Mouse (Mus musculus) heart, postnatal 0 days (tissue): ENCODE data around the gene Oas1g. TPM values are rescaled to one million over a fixed set of nuclear protein-coding genes. Genes with fewer than 3 reads are reported as not detected.
"Not testable (repeated sequence)": the region's sequence is repeated elsewhere in the genome, so short reads cannot be mapped to it uniquely, and the experiment has no call there.

ENCODE experiments used
- ATAC-seq: fragments of 200-750 bp; cut with Nextera tagmentation; 2 replicates; pipeline ENCODE4 v1.8.0; 2017; ENCODE audit warnings: low read depth, moderate number of reproducible peaks, moderate library complexity; ENCODE audit not compliant: insufficient read depth
- DNase-seq: peaks from one replicate; pipeline ENCODE4 v3.0.0-alpha.2; 2016; ENCODE audit warnings: low spot score
- H3K27ac ChIP-seq: fragments of 300-500 bp; sonication (generic); 2 replicates; pipeline ENCODE4 v1.5.1; 2014; ENCODE audit warnings: low read depth, mild to moderate bottlenecking
- H3K27me3 ChIP-seq: fragments of 300-500 bp; sonication (generic); 2 replicates; pipeline ENCODE4 v1.6.1; 2014; ENCODE audit warnings: low read length, mixed read lengths; ENCODE audit not compliant: control insufficient read depth, insufficient read depth
- H3K36me3 ChIP-seq: fragments of 300-500 bp; sonication (generic); replicated peaks from 2 replicates; pipeline ENCODE4 v1.6.1; 2014; ENCODE audit warnings: low read length, mixed read lengths; ENCODE audit not compliant: control insufficient read depth, insufficient read depth
- H3K4me1 ChIP-seq: fragments of 300-500 bp; sonication (generic); 2 replicates; pipeline ENCODE4 v1.6.1; 2014; ENCODE audit warnings: antibody characterized with exemption; ENCODE audit not compliant: control insufficient read depth, insufficient read depth
- H3K4me2 ChIP-seq: fragments of 300-500 bp; sonication (generic); 2 replicates; pipeline ENCODE4 v1.6.1; 2014; ENCODE audit warnings: low read depth, mild to moderate bottlenecking, low read length, moderate library complexity
- H3K4me3 ChIP-seq: fragments of 300-500 bp; sonication (generic); 2 replicates; pipeline ENCODE4 v1.5.1; 2014; ENCODE audit warnings: low read depth, low read length
- H3K9ac ChIP-seq: fragments of 300-500 bp; sonication (generic); replicated peaks from 2 replicates; pipeline ENCODE4 v1.6.1; 2014; ENCODE audit warnings: low read depth, low read length, mixed read lengths
- H3K9me3 ChIP-seq: fragments of 300-500 bp; sonication (generic); replicated peaks from 2 replicates; pipeline ENCODE4 v1.6.1; 2016; ENCODE audit warnings: low read length; ENCODE audit not compliant: control insufficient read depth
- CTCF ChIP-seq: IDR thresholded peaks from 2 replicates; pipeline ENCODE4 v1.5.1; 2016; ENCODE audit warnings: antibody characterized with exemption, control low read depth, low read depth
- EP300 ChIP-seq: IDR thresholded peaks from 2 replicates; pipeline ENCODE4 v1.6.1; 2016; ENCODE audit warnings: antibody characterized with exemption, low read depth
- WGBS: fragments of 180-500 bp; shearing (Covaris S2); extraction: QIAGEN DNeasy Blood & Tissue Kit; methylation state at CpG from one replicate; pipeline ENCODE4 v1.1.7; 2014; 5-methylcytosine and 5-hydroxymethylcytosine counted together
- polyA plus RNA-seq: library from polyadenylated mRNA; unstranded; fragments of >200 nt; fragmentation: Nextera tagmentation; extraction: Ambion mirVana; gene quantifications from 2 replicates; pipeline ENCODE4 v1.2.1, GENCODE M21; 2015
- total RNA-seq: library from RNA; depleted of rRNA; stranded (reverse); fragments of >200 nt; gene quantifications from 2 replicates; pipeline ENCODE4 v1.2.3, GENCODE M21; 2014; ENCODE audit warnings: low replicate concordance

The Oas1g gene
- total and polyA plus RNA-seq, 2 experiments from 2014 or later, result 0.52 to 4.5 TPM

- ATAC-seq, result no peak
- H3K4me1 ChIP-seq, result no peaks in the 10 kb centered on the region
- H3K4me2 ChIP-seq, result no peak overlapping the region
- no peak for TF ChIP-seq EP300
- DNase-seq, result no peak
- H3K36me3 ChIP-seq, result no peaks in the 10 kb centered on the region
- H3K27ac ChIP-seq, result no peak overlapping the region
- no peak overlapping the region for H3K9ac ChIP-seq
- H3K27me3 ChIP-seq, result no peaks in the 10 kb centered on the region
- WGBS, result 65% methylated on average over 2 of the region's 2 CpGs
- H3K4me3 ChIP-seq, result no peak overlapping the region
- no peaks in the 10 kb centered on the region for H3K9me3 ChIP-seq
Observed at GRCm38 (mm10) chr5:120892243-120892660, 4.8 kb upstream of the Oas1g start.

- H3K9me3 ChIP-seq, H3K4me2 ChIP-seq, H3K4me1 ChIP-seq, H3K27ac ChIP-seq, DNase-seq, H3K4me3 ChIP-seq, H3K27me3 ChIP-seq, ATAC-seq, H3K9ac ChIP-seq, H3K36me3 ChIP-seq: not testable (repeated sequence)
- WGBS, result 65% methylated on average over 2 of the region's 2 CpGs
Observed at GRCm38 (mm10) chr5:120891566-120892242, 4.3 kb upstream of the Oas1g start.

GRCm38 (mm10) chr5:120890991-120891390, 3.6 kb upstream of the Oas1g start:
- Histone ChIP-seq H3K4me2 (no peak overlapping the region), H3K4me1 (no peaks in the 10 kb centered on the region), H3K4me3 (no peak overlapping the region), H3K9ac (no peak overlapping the region), H3K9me3 (no peaks in the 10 kb centered on the region), H3K27me3 (no peaks in the 10 kb centered on the region), H3K36me3 (no peaks in the 10 kb centered on the region), H3K27ac (no peak overlapping the region)
- no peak for DNase-seq
- TF ChIP-seq EP300 (no peak), CTCF (no peak)
- 46% methylated on average over 3 of the region's 3 CpGs for WGBS
- ATAC-seq, result no peak

GRCm38 (mm10) chr5:120890026-120890425, 2.6 kb upstream of the Oas1g start:
- Histone ChIP-seq H3K4me1 (no peaks in the 10 kb centered on the region), H3K36me3 (no peaks in the 10 kb centered on the region), H3K9ac (no peak overlapping the region), H3K4me2 (no peak overlapping the region), H3K27me3 (no peaks in the 10 kb centered on the region), H3K27ac (no peak overlapping the region), H3K4me3 (no peak overlapping the region), H3K9me3 (no peaks in the 10 kb centered on the region)
- no peak for ATAC-seq
- TF ChIP-seq CTCF (no peak), EP300 (no peak)
- WGBS, result 59% methylated on average over 2 of the region's 2 CpGs
- no peak for DNase-seq

- not testable (repeated sequence) for H3K9ac ChIP-seq, H3K27me3 ChIP-seq, H3K4me2 ChIP-seq, H3K4me1 ChIP-seq, H3K9me3 ChIP-seq, H3K27ac ChIP-seq, DNase-seq, H3K36me3 ChIP-seq, H3K4me3 ChIP-seq, ATAC-seq
- 26% methylated on average over 4 of the region's 4 CpGs for WGBS
Observed at GRCm38 (mm10) chr5:120888294-120888815, 942 bp upstream of the Oas1g start.

GRCm38 (mm10) chr5:120887831-120888230, 418 bp upstream of the Oas1g start:
- Histone ChIP-seq H3K9ac (no peak overlapping the region), H3K36me3 (no peaks in the 10 kb centered on the region), H3K4me2 (no peak overlapping the region), H3K27me3 (no peaks in the 10 kb centered on the region), H3K4me1 (no peaks in the 10 kb centered on the region), H3K4me3 (no peak overlapping the region), H3K9me3 (no peaks in the 10 kb centered on the region), H3K27ac (no peak overlapping the region)
- WGBS, result 39% methylated on average over 6 of the region's 6 CpGs
- DNase-seq (no peak), ATAC-seq (no peak)
- TF ChIP-seq EP300 (no peak), CTCF (no peak)

GRCm38 (mm10) chr5:120881681-120882080, 5.7 kb downstream of the Oas1g start:
- DNase-seq, H3K4me2 ChIP-seq, ATAC-seq, H3K27me3 ChIP-seq, H3K27ac ChIP-seq, H3K9ac ChIP-seq, H3K4me3 ChIP-seq, H3K9me3 ChIP-seq, H3K4me1 ChIP-seq, H3K36me3 ChIP-seq: not testable (repeated sequence)
- WGBS, result 83% methylated on average over 6 of the region's 6 CpGs

GRCm38 (mm10) chr5:120878803-120879202, 8.6 kb downstream of the Oas1g start:
- not testable (repeated sequence) for ATAC-seq, DNase-seq, H3K4me2 ChIP-seq, H3K4me1 ChIP-seq, H3K4me3 ChIP-seq, H3K36me3 ChIP-seq, H3K27ac ChIP-seq, H3K9me3 ChIP-seq, H3K9ac ChIP-seq, H3K27me3 ChIP-seq
- 43% methylated on average over 2 of the region's 2 CpGs for WGBS
